Mouse (Mus musculus): Measurements from ENCODE around the gene Gabbr2. TPM values are rescaled to one million over a fixed set of nuclear protein-coding genes. Genes with fewer than 3 reads are reported as not detected.

Gene Gabbr2
- not detected in 2 replicates for total RNA-seq (2012; rRNA removed)
- not detected in 2 replicates for total RNA-seq (2014; rRNA removed)
- polyA plus RNA-seq (2012; ENCODE audit: insufficient read length, low read depth) = not detected in 2 replicates

DNA sequence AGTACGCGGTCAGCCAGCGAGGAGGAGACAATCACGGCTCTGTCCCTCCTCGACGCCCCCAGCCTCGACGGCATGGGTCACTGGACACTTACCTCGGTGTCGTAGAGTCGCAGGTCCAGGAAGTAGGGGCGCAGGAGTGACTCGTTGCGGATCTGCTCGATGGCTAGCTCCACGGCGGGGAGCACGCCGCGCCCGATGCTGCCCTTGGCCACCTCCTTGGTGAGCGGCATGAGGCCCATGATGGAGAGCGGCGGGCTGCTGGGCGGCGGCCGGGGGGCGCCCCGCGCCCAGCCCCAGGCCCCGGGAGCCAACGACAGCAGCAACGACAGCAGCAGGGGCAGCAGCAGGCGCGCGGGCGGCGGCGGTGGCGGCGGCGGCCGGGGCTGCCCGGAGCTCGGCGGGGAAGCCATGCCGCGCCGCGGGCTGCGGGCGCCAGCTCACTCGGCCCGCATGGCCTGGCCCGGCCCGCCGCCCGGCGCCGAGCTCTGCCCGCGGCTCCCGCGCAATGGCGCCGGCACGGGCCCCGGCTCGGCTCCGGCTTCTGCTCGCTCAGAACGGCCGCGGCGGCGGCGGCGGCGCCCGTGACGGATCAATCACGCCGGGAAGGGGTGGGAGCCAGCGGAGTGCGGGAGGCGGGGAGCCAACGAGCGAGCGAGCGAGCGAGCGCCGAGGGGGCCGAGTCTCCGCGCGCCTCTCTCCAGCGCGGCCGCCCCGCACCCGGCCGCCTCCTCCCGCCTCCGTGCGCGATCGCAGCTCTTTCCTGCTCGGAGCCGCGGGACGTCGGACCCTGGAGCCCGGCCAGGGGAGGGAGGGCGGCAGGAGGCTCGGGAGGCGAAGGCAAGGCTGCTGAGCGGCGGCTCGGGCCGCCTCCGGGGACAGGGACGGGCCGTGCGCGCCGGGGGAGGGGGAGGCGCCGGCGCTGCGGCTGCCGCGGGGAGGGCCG is at the start of gene Gabbr2:
Gabbr2 (minus strand) TSS at position 858 of the 943 bp plus-strand sequence.
- H3K27ac ChIP-seq (ENCODE audit: insufficient read depth, low read depth) = no peak within 1 kb of the TSS
- no peaks in the 10 kb centered on the region for H3K4me1 ChIP-seq (ENCODE audit: control insufficient read depth in 1 of 2, insufficient read depth in 2 of 2)
- H3K36me3 ChIP-seq (replicated peaks in 1 of 2; ENCODE audit: control insufficient read depth in 1 of 2, insufficient read depth in 1 of 2, low read length in 1 of 2) = no peaks in the 10 kb centered on the region
- H3K79me2 ChIP-seq (replicated peaks; ENCODE audit: control insufficient read depth, extremely low read depth, insufficient read depth, poor library complexity, severe bottlenecking) = no peaks in the 10 kb centered on the region
- H3K4me3 ChIP-seq (replicated peaks in 1 of 3; ENCODE audit: low read depth in 2 of 3, low read length in 2 of 3, poor library complexity in 1 of 3) = no peak within 1 kb of the TSS
- no peak within 1 kb of the TSS for H3K4me2 ChIP-seq (ENCODE audit: insufficient read depth, low read depth, poor library complexity, severe bottlenecking)
- in situ Hi-C loops (cut with MboI; ENCODE audit: low pct_ligation_motif_present, low pct_unique_long_range_greater_than_20kb, low sequenced_read_pairs) = no loop called here
- H3K9me3 ChIP-seq (replicated peaks; ENCODE audit: low read length) = peaks cover 26% of the 10 kb centered on the region
- peaks cover 48% of the 10 kb centered on the region for H3K27me3 ChIP-seq (replicated peaks)
- H3K9ac ChIP-seq (ENCODE audit: insufficient read depth, low read depth) = no peak within 1 kb of the TSS
- DNase-seq (ENCODE audit: extremely low read depth) = no peak
- TF ChIP-seq RAD21 (IDR thresholded peaks at IDR 0.05; ENCODE audit: low read depth, low read length) (no peak), HCFC1 (IDR thresholded peaks at IDR 0.05; ENCODE audit: low read depth, low read length) (no peak), ZMIZ1 (IDR thresholded peaks at IDR 0.05; ENCODE audit: low read depth, low read length) (no peak), E2F4 (IDR thresholded peaks at IDR 0.05; ENCODE audit: insufficient replicate concordance, low read depth, low read length) (no peak), BHLHE40 (IDR thresholded peaks at IDR 0.05; ENCODE audit: low read depth, low read length) (no peak), TCF12 (IDR thresholded peaks at IDR 0.05; ENCODE audit: low read depth, low read length) (no peak), CHD2 (IDR thresholded peaks at IDR 0.05; ENCODE audit: low read length) (no peak), TBP (conservative IDR thresholded peaks at IDR 0.05; ENCODE audit: low read depth, low read length) (no peak)
- dilution Hi-C loops (cut with MboI; ENCODE audit: extremely low pct_ligation_motif_present, extremely low pct_unique_long_range_greater_than_20kb, low sequenced_read_pairs) = no loop called here

GRCm38 (mm10) chr4:47039586-47039985 is 47.9 kb upstream of the Gabbr2 start:
- H3K27me3 ChIP-seq (replicated peaks) = peaks cover 82% of the 10 kb centered on the region
- DNase-seq (ENCODE audit: extremely low read depth) = no peak
- H3K9ac ChIP-seq (ENCODE audit: insufficient read depth, low read depth) = no peak overlapping the region
- no peaks in the 10 kb centered on the region for H3K36me3 ChIP-seq (replicated peaks in 1 of 2; ENCODE audit: control insufficient read depth in 1 of 2, insufficient read depth in 1 of 2, low read length in 1 of 2)
- dilution Hi-C loops (cut with MboI; ENCODE audit: extremely low pct_ligation_motif_present, extremely low pct_unique_long_range_greater_than_20kb, low sequenced_read_pairs) = no loop called here
- in situ Hi-C loops (cut with MboI; ENCODE audit: low pct_ligation_motif_present, low pct_unique_long_range_greater_than_20kb, low sequenced_read_pairs) = loop anchor here (10.0 kb wide), 1 partner anchor 225 kb away; no protein-coding TSS in a partner anchor
- H3K4me2 ChIP-seq (ENCODE audit: insufficient read depth, low read depth, poor library complexity, severe bottlenecking) = no peak overlapping the region
- peaks cover 3 to 4% of the 10 kb centered on the region in 2 experiments; a peak in 1 of 4 replicates for H3K4me1 ChIP-seq (ENCODE audit: control insufficient read depth in 1 of 2, insufficient read depth in 2 of 2)
- TF ChIP-seq USF1 (IDR thresholded peaks at IDR 0.05; ENCODE audit: low read depth, low read length) = no peak
- TF ChIP-seq MAX (IDR thresholded peaks at IDR 0.05; ENCODE audit: low read length) = no peak
- no peak for TF ChIP-seq IRF4 (IDR thresholded peaks at IDR 0.05; ENCODE audit: low read depth, low read length)
- TF ChIP-seq UBTF (IDR thresholded peaks at IDR 0.05; ENCODE audit: low read depth, low read length) = no peak
- TF ChIP-seq NELFE (IDR thresholded peaks at IDR 0.05; ENCODE audit: low read depth, low read length) = no peak
- TF ChIP-seq MYC (IDR thresholded peaks at IDR 0.05; ENCODE audit: low read depth, low read length) = no peak
- TF ChIP-seq ZC3H11A (IDR thresholded peaks at IDR 0.05; ENCODE audit: low read depth, low read length) = no peak
- TF ChIP-seq MXI1 (IDR thresholded peaks at IDR 0.05; ENCODE audit: low read depth, low read length) = no peak
- no peak for TF ChIP-seq MAZ (IDR thresholded peaks at IDR 0.05; ENCODE audit: low read depth, low read length)
- no peak for TF ChIP-seq ZNF384 (IDR thresholded peaks at IDR 0.05; ENCODE audit: low read depth, low read length)
- TF ChIP-seq CTCF (conservative IDR thresholded peaks at IDR 0.05 in 1 of 2, IDR thresholded peaks at IDR 0.05 in 1 of 2; ENCODE audit: low read depth in 2 of 2, low read length in 2 of 2) = no peak
- no peak for TF ChIP-seq POLR2A (IDR thresholded peaks at IDR 0.05; ENCODE audit: low read depth, low read length)
- TF ChIP-seq BHLHE40 (IDR thresholded peaks at IDR 0.05; ENCODE audit: low read depth, low read length) = no peak
- TF ChIP-seq SIN3A (IDR thresholded peaks at IDR 0.05; ENCODE audit: low read length) = no peak
- H3K9me3 ChIP-seq (replicated peaks; ENCODE audit: low read length) = no peaks in the 10 kb centered on the region
- H3K79me2 ChIP-seq (replicated peaks; ENCODE audit: control insufficient read depth, extremely low read depth, insufficient read depth, poor library complexity, severe bottlenecking) = no peaks in the 10 kb centered on the region
- H3K4me3 ChIP-seq (replicated peaks in 1 of 3; ENCODE audit: low read depth in 2 of 3, low read length in 2 of 3, poor library complexity in 1 of 3) = no peak overlapping the region
- H3K27ac ChIP-seq (ENCODE audit: insufficient read depth, low read depth) = no peak overlapping the region
